In genomic region chr11:116007095-116007850, GRCm38 (mm10) we compare ENCODE assay signal across 23 mouse cellular contexts. TPM values are rescaled to one million over a fixed set of nuclear protein-coding genes. Genes with fewer than 3 reads are reported as not detected.
A peak's percentile ranks its signal among the peaks of the same experiment; 100 is the strongest.
DNase-seq lines count a peak whose midpoint lies in the region; ATAC-seq and TF ChIP-seq lines count a peak whose summit lies in the region.
"Had no signal": no experiment of that assay in that cellular context is flagged by ENCODE, and none has a peak within 500 bp of the region (broad histone marks: within the 10 kb centered on the region; RNA-seq: fewer than 3 reads in every experiment).

No protein-coding gene starts in this region.

- H3K4me2 ChIP-seq in hindbrain, embryonic 11.5 days (replicated peaks; ENCODE audit: low read depth, low read length) = no peak overlapping the region
- H3K4me2 ChIP-seq in midbrain, embryonic 14.5 days (ENCODE audit: low read length) = no peak overlapping the region
- H3K4me2 ChIP-seq in lung, postnatal 0 days (replicated peaks; ENCODE audit: low read depth, low read length) = no peak overlapping the region
- H3K4me2 ChIP-seq: embryonic facial prominence, embryonic 15.5 days; forebrain, embryonic 12.5 days; heart, embryonic 13.5 days; hindbrain, embryonic 13.5 days; limb, embryonic 15.5 days; midbrain, embryonic 13.5 days had no signal

- 0 out of 2 replicates have a peak overlapping the region, but pooled peaks have one; percentile 6 for H3K4me3 ChIP-seq in hindbrain, embryonic 10.5 days
- H3K4me3 ChIP-seq in hindbrain, embryonic 11.5 days (ENCODE audit: low read depth, low read length) = no peak overlapping the region
- H3K4me3 ChIP-seq in midbrain, embryonic 10.5 days = no peak overlapping the region
- H3K4me3 ChIP-seq in midbrain, embryonic 14.5 days (replicated peaks; ENCODE audit: low read depth, low read length) = no peak overlapping the region
- no peak overlapping the region for H3K4me3 ChIP-seq in lung, postnatal 0 days (ENCODE audit: low read depth, low read length)
- H3K4me3 ChIP-seq: embryonic facial prominence, embryonic 15.5 days; forebrain, embryonic 12.5 days; heart, embryonic 13.5 days; hindbrain, embryonic 13.5 days; limb, embryonic 15.5 days; midbrain, embryonic 13.5 days had no signal

- ATAC-seq in hindbrain, embryonic 11.5 days (ENCODE audit: low FRiP score) = no peak
- no peak for ATAC-seq in midbrain, embryonic 14.5 days (ENCODE audit: low FRiP score, low TSS enrichment)
- ATAC-seq in lung, postnatal 0 days = no peak
- ATAC-seq: forebrain, postnatal 0 days; midbrain, embryonic 13.5 days had no signal

- H3K27me3 ChIP-seq in hindbrain, embryonic 10.5 days (ENCODE audit: insufficient read depth, poor library complexity, severe bottlenecking) = peaks cover 5% of the 10 kb centered on the region; the same call in 1 of the 2 replicates
- H3K27me3 ChIP-seq in hindbrain, embryonic 11.5 days (ENCODE audit: control insufficient read depth, insufficient read depth, low read length) = no peaks in the 10 kb centered on the region; the same call in 1 of the 2 replicates
- peaks cover 12% of the 10 kb centered on the region; the same call in 1 of the 2 replicates for H3K27me3 ChIP-seq in midbrain, embryonic 10.5 days (ENCODE audit: low read depth, poor library complexity, severe bottlenecking)
- no peaks in the 10 kb centered on the region for H3K27me3 ChIP-seq in midbrain, embryonic 14.5 days (ENCODE audit: control insufficient read depth, insufficient read depth, low read length)
- no peaks in the 10 kb centered on the region for H3K27me3 ChIP-seq in lung, postnatal 0 days (replicated peaks; ENCODE audit: insufficient read depth, low read length)
- H3K27me3 ChIP-seq: embryonic facial prominence, embryonic 15.5 days; forebrain, embryonic 12.5 days; heart, embryonic 13.5 days; limb, embryonic 15.5 days; megakaryocyte, embryonic 14.5 days had no signal

- peak overlapping the region; percentile 50; the same call in 1 of the 2 replicates for H3K27ac ChIP-seq in hindbrain, embryonic 10.5 days
- no peak overlapping the region for H3K27ac ChIP-seq in hindbrain, embryonic 11.5 days (ENCODE audit: low read depth, low read length)
- 0 out of 2 replicates have a peak overlapping the region, but pooled peaks have one; percentile 6 for H3K27ac ChIP-seq in midbrain, embryonic 10.5 days (replicated peaks)
- H3K27ac ChIP-seq in midbrain, embryonic 14.5 days (replicated peaks; ENCODE audit: low read depth, low read length) = no peak overlapping the region
- H3K27ac ChIP-seq in lung, postnatal 0 days (ENCODE audit: low read length) = no peak overlapping the region
- H3K27ac ChIP-seq: embryonic facial prominence, embryonic 10.5 days; embryonic facial prominence, embryonic 15.5 days; forebrain, embryonic 12.5 days; heart, embryonic 13.5 days; hindbrain, embryonic 13.5 days; midbrain, embryonic 13.5 days had no signal

- no peak for TF ChIP-seq CTCF in lung, postnatal 0 days (IDR thresholded peaks at IDR 0.05)

- no peak for TF ChIP-seq EP300 in lung, postnatal 0 days (IDR thresholded peaks at IDR 0.05)

- peak; percentile 28 for DNase-seq in cerebellum, adult 8-10 months
- no peak for DNase-seq in cerebellum, postnatal 4 days (ENCODE audit: low spot score in 2 of 2)
- no peak for DNase-seq in hindbrain, embryonic 10.5 days (ENCODE audit: low spot score)
- no peak for DNase-seq in hindbrain, embryonic 11.5 days (ENCODE audit: low spot score)
- no peak for DNase-seq in midbrain, embryonic 10.5 days (ENCODE audit: low spot score)
- no peak for DNase-seq in midbrain, embryonic 14.5 days
- no peak for DNase-seq in lung, postnatal 0 days (ENCODE audit: low spot score)
- DNase-seq: adrenal gland, postnatal 10 days; cerebellum, adult 11-12 months; forebrain, postnatal 0 days; heart, postnatal 10 days; kidney, adult 9 months; kidney, postnatal 14 days; lung, postnatal 4 days; thymus, adult 2 months had no signal

- H3K4me1 ChIP-seq in hindbrain, embryonic 10.5 days (replicated peaks) = peaks cover 60% of the 10 kb centered on the region
- H3K4me1 ChIP-seq in hindbrain, embryonic 11.5 days (replicated peaks; ENCODE audit: control insufficient read depth, insufficient read depth, low read length) = peaks cover 12% of the 10 kb centered on the region
- H3K4me1 ChIP-seq in midbrain, embryonic 10.5 days = peaks cover 57% of the 10 kb centered on the region
- peaks cover 17% of the 10 kb centered on the region for H3K4me1 ChIP-seq in midbrain, embryonic 14.5 days (ENCODE audit: control insufficient read depth, insufficient read depth, low read length)
- peaks cover 7% of the 10 kb centered on the region; the same call in 1 of the 2 replicates for H3K4me1 ChIP-seq in lung, postnatal 0 days (ENCODE audit: insufficient read depth, low read depth, low read length)

- no peak overlapping the region for H3K9ac ChIP-seq in hindbrain, embryonic 11.5 days (ENCODE audit: low read depth, low read length)
- no peak overlapping the region for H3K9ac ChIP-seq in midbrain, embryonic 14.5 days (replicated peaks; ENCODE audit: low read length)
- H3K9ac ChIP-seq in lung, postnatal 0 days (replicated peaks; ENCODE audit: low read depth) = no peak overlapping the region
- H3K9ac ChIP-seq: embryonic facial prominence, embryonic 15.5 days; forebrain, embryonic 12.5 days; forebrain, postnatal 0 days; heart, embryonic 13.5 days; hindbrain, embryonic 13.5 days; limb, embryonic 15.5 days; midbrain, embryonic 13.5 days had no signal

- H3K9me3 ChIP-seq in hindbrain, embryonic 10.5 days = no peaks in the 10 kb centered on the region
- H3K9me3 ChIP-seq in hindbrain, embryonic 11.5 days (ENCODE audit: control insufficient read depth, low read length) = no peaks in the 10 kb centered on the region
- no peaks in the 10 kb centered on the region for H3K9me3 ChIP-seq in midbrain, embryonic 10.5 days (replicated peaks)
- H3K9me3 ChIP-seq in midbrain, embryonic 14.5 days (ENCODE audit: control insufficient read depth, low read length) = no peaks in the 10 kb centered on the region
- H3K9me3 ChIP-seq in lung, postnatal 0 days (ENCODE audit: low read length) = no peaks in the 10 kb centered on the region
- H3K9me3 ChIP-seq: embryonic facial prominence, embryonic 10.5 days; embryonic facial prominence, embryonic 15.5 days; hindbrain, embryonic 13.5 days; limb, embryonic 15.5 days; midbrain, embryonic 13.5 days had no signal

- 87% methylated on average over 28 of the region's 28 CpGs for WGBS in hindbrain, embryonic 10.5 days
- WGBS in hindbrain, embryonic 11.5 days = 87% methylated on average over 28 of the region's 28 CpGs
- 88% methylated on average over 28 of the region's 28 CpGs for WGBS in midbrain, embryonic 10.5 days
- WGBS in midbrain, embryonic 14.5 days = 88% methylated on average over 28 of the region's 28 CpGs
- WGBS in lung, postnatal 0 days = 85% methylated on average over 28 of the region's 28 CpGs

- peaks cover 45% of the 10 kb centered on the region for H3K36me3 ChIP-seq in hindbrain, embryonic 10.5 days
- no peaks in the 10 kb centered on the region for H3K36me3 ChIP-seq in hindbrain, embryonic 11.5 days (ENCODE audit: control insufficient read depth, insufficient read depth, low read length)
- H3K36me3 ChIP-seq in midbrain, embryonic 10.5 days = peaks cover 44% of the 10 kb centered on the region
- H3K36me3 ChIP-seq in midbrain, embryonic 14.5 days (ENCODE audit: control insufficient read depth, insufficient read depth, low read length) = no peaks in the 10 kb centered on the region
- 0 out of 2 replicates have a peak, but pooled peaks cover 9% of the 10 kb centered on the region for H3K36me3 ChIP-seq in lung, postnatal 0 days (ENCODE audit: insufficient read depth, low read length)

RNA-seq across cellular contexts. Expression of gene Galk1, which starts 5.2 kb away (rescaled TPM):
- 184 and 204 TPM in 2 replicates for polyA plus RNA-seq in hindbrain, embryonic 10.5 days (2016; fragmentation: Nextera tagmentation; extraction: Ambion mirVana)
- 89.0 and 96.3 TPM in 2 replicates for polyA plus RNA-seq in hindbrain, embryonic 11.5 days (2014; fragmentation: Nextera tagmentation; extraction: Ambion mirVana)
- polyA plus RNA-seq in midbrain, embryonic 10.5 days (2016; fragmentation: Nextera tagmentation; extraction: Ambion mirVana) = 161 and 210 TPM in 2 replicates
- polyA plus RNA-seq in midbrain, embryonic 14.5 days (2014; fragmentation: Nextera tagmentation; extraction: Ambion mirVana) = 32.5 and 39.3 TPM in 2 replicates
- polyA plus RNA-seq in lung, postnatal 0 days (2015; fragmentation: Nextera tagmentation; extraction: Ambion mirVana) = 91.0 and 95.6 TPM in 2 replicates

RNA-seq across cellular contexts. Expression of gene H3f3b, which starts 20.5 kb away (rescaled TPM):
- 1,623 and 1,834 TPM in 2 replicates for polyA plus RNA-seq in hindbrain, embryonic 10.5 days (2016; fragmentation: Nextera tagmentation; extraction: Ambion mirVana)
- 2,172 and 2,203 TPM in 2 replicates for polyA plus RNA-seq in hindbrain, embryonic 11.5 days (2014; fragmentation: Nextera tagmentation; extraction: Ambion mirVana)
- 1,512 and 1,693 TPM in 2 replicates for polyA plus RNA-seq in midbrain, embryonic 10.5 days (2016; fragmentation: Nextera tagmentation; extraction: Ambion mirVana)
- 2,683 and 2,948 TPM in 2 replicates for polyA plus RNA-seq in midbrain, embryonic 14.5 days (2014; fragmentation: Nextera tagmentation; extraction: Ambion mirVana)
- polyA plus RNA-seq in lung, postnatal 0 days (2015; fragmentation: Nextera tagmentation; extraction: Ambion mirVana) = 1,667 and 1,708 TPM in 2 replicates

RNA-seq across cellular contexts. Expression of gene Unk, which starts 22.8 kb away (rescaled TPM):
- 47.7 and 51.3 TPM in 2 replicates for polyA plus RNA-seq in hindbrain, embryonic 10.5 days (2016; fragmentation: Nextera tagmentation; extraction: Ambion mirVana)
- polyA plus RNA-seq in hindbrain, embryonic 11.5 days (2014; fragmentation: Nextera tagmentation; extraction: Ambion mirVana) = 25.8 and 26.9 TPM in 2 replicates
- polyA plus RNA-seq in midbrain, embryonic 10.5 days (2016; fragmentation: Nextera tagmentation; extraction: Ambion mirVana) = 46.4 and 52.2 TPM in 2 replicates
- polyA plus RNA-seq in midbrain, embryonic 14.5 days (2014; fragmentation: Nextera tagmentation; extraction: Ambion mirVana) = 26.5 and 33.0 TPM in 2 replicates
- polyA plus RNA-seq in lung, postnatal 0 days (2015; fragmentation: Nextera tagmentation; extraction: Ambion mirVana) = 14.5 and 15.0 TPM in 2 replicates

RNA-seq across cellular contexts. Expression of gene Itgb4, which starts 32.8 kb away (rescaled TPM):
- 0.92 and 0.94 TPM in 2 replicates for polyA plus RNA-seq in hindbrain, embryonic 10.5 days (2016; fragmentation: Nextera tagmentation; extraction: Ambion mirVana)
- 0.36 and 0.82 TPM in 2 replicates for polyA plus RNA-seq in hindbrain, embryonic 11.5 days (2014; fragmentation: Nextera tagmentation; extraction: Ambion mirVana)
- polyA plus RNA-seq in midbrain, embryonic 10.5 days (2016; fragmentation: Nextera tagmentation; extraction: Ambion mirVana) = 0.63 and 0.67 TPM in 2 replicates
- polyA plus RNA-seq in midbrain, embryonic 14.5 days (2014; fragmentation: Nextera tagmentation; extraction: Ambion mirVana) = 0.43 and 0.68 TPM in 2 replicates
- polyA plus RNA-seq in lung, postnatal 0 days (2015; fragmentation: Nextera tagmentation; extraction: Ambion mirVana) = 3.8 and 4.2 TPM in 2 replicates

Comparison
In these comparisons a context has a peak if more than half of its experiments do, and no peak if none do; other contexts are left out.
1. H3K27ac ChIP-seq: peak in hindbrain, embryonic 10.5 days (single experiment) and midbrain, embryonic 10.5 days (single experiment); none in hindbrain, embryonic 11.5 days (single experiment), midbrain, embryonic 14.5 days (single experiment) and lung, postnatal 0 days (single experiment).